Mouse (Mus musculus) myocyte (in vitro differentiated cells): ENCODE measurements at regions not wholly inside any gene's neighbourhood (a gene's known extent, or its start where the extent isn't known, plus 50 kb on each side); places are given as distances from the start of the nearest gene placed in this dataset.

ENCODE experiments used
- E2F4 ChIP-seq: IDR thresholded peaks from one replicate; pipeline ENCODE4 v1.6.1; 2011; ENCODE audit warnings: mild to moderate bottlenecking, control low read depth, moderate library complexity; ENCODE audit not compliant: insufficient read depth
- MAX ChIP-seq: IDR thresholded peaks from one replicate; pipeline ENCODE4 v1.6.1; 2011; ENCODE audit warnings: low read depth, mild to moderate bottlenecking, control low read depth
- POLR2A ChIP-seq: IDR thresholded peaks from one replicate; pipeline ENCODE4 v1.6.1; 2011; ENCODE audit warnings: low read depth, mild to moderate bottlenecking, control low read depth, moderate library complexity; ENCODE audit not compliant: insufficient read length
- TCF12 ChIP-seq: IDR thresholded peaks from one replicate; pipeline ENCODE4 v1.6.1; 2011; ENCODE audit warnings: mild to moderate bottlenecking, control low read depth; ENCODE audit not compliant: poor library complexity, insufficient read depth, severe bottlenecking

DNA sequence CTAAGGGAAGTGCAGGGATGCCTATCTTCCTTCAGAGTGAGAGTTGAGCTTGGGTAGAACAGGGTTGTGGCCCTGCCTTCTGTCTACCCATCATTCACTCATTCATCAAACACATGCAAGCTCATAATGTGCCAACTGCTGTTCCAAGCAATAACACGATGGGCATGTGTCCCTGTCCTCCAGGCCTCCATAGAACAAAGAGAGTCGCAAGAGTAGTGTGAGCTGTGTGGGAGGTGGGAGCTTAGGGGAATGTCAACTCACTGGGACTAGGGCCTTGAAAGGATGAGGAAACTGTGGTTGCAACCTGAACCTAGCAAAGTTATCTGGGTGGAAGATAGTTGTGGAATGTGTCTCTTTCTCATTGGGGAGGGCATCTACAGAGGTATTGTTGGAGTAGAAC, 157.7 kb upstream of the Gmds start:
- TF ChIP-seq POLR2A (no peak), MAX (no peak), TCF12 (no peak), E2F4 (no peak)
